Mouse (Mus musculus) heart, postnatal 10 days (tissue): ENCODE measurements around the gene Arhgef33. TPM values are rescaled to one million over a fixed set of nuclear protein-coding genes. Genes with fewer than 3 reads are reported as not detected.

ENCODE experiments used
- DNase-seq, 2 experiments: peaks; one replicate each; pipeline ENCODE4 v3.0.0; 2021
- intact Hi-C: fragments of 180-260 bp; cut with DNase I; formaldehyde crosslinking; loops from one replicate; pipeline ENCODE4 v1.15.1; 2025
- total RNA-seq, 2 experiments: library from RNA; stranded (reverse); gene quantifications; 2 replicates each; pipeline ENCODE4 v1.2.3; 2021

Arhgef33 gene
- total RNA-seq, 2 experiments from 2014 or later = 0.86 to 1.6 TPM

DNA sequence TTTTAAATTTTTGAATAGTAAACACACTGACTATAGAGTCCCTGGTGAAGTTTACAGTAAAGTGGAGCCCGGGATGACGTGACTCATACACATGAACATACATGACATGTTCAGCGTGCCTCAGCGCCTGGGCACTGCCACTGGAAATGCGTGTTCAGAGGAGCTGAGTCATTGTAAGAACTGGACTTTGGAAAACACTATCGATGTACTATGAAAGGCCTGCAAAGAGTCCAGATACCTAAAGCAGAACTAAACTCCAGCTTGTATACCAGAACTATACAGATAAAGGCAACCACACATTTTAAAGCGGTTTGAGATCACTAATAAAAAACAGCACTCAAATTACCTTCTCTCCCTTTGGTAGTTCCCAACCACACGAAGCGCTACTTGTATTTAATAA lies 124.8 kb downstream of the Arhgef33 start:
- intact Hi-C loops = no loop called here
- no peak for DNase-seq

GRCm38 (mm10) chr17:80434430-80434829 lies 127.2 kb downstream of the Arhgef33 start:
- intact Hi-C loops = no loop called here
- no peak for DNase-seq

- intact Hi-C loops = no loop called here
- no peak for DNase-seq
Measured at GRCm38 (mm10) chr17:80435680-80436079, 128.5 kb downstream of the Arhgef33 start.

- no peak for DNase-seq
- intact Hi-C loops = no loop called here
Measured at GRCm38 (mm10) chr17:80445433-80445832, 138.2 kb downstream of the Arhgef33 start.

GRCm38 (mm10) chr17:80446470-80446869 lies 139.3 kb downstream of the Arhgef33 start:
- DNase-seq = no peak
- intact Hi-C loops = no loop called here

Other genes with a start within 250 kb of the Arhgef33 start
- 10 to 100 TPM; 36.3 to 37.8 TPM for gene Hnrnpll, start 245.1 kb upstream of the Arhgef33 start, total RNA-seq
- 1 to 10 TPM; 8.0 to 9.2 TPM for gene Galm, start 179.9 kb upstream of the Arhgef33 start, total RNA-seq
- gene Srsf7, start 100.1 kb upstream of the Arhgef33 start, total RNA-seq = 10 to 100 TPM; 59.9 to 72.8 TPM
- gene Ttc39d, start 99.9 kb upstream of the Arhgef33 start, total RNA-seq = not detected
- 1 to 10 TPM; 4.9 TPM for gene Gemin6, start 83.0 kb upstream of the Arhgef33 start, total RNA-seq
- 10 to 100 TPM in 1 of 2 experiments, 1 to 10 TPM in 1; 9.9 to 12.0 TPM for gene Morn2, start 17.2 kb upstream of the Arhgef33 start, total RNA-seq
- gene Dhx57, start 16.9 kb upstream of the Arhgef33 start, total RNA-seq = 1 to 10 TPM; 7.5 to 8.7 TPM
- gene Gm10190, start 66.1 kb downstream of the Arhgef33 start, total RNA-seq = 1 to 10 TPM; 1.1 to 2.5 TPM
- gene Sos1, start 173.0 kb downstream of the Arhgef33 start, total RNA-seq = 10 to 100 TPM; 16.2 to 17.9 TPM